Comparison of ENCODE assay signal across 35 mouse cellular contexts in genomic region chr11:74405201-74405600, GRCm38 (mm10). TPM values are rescaled to one million over a fixed set of nuclear protein-coding genes. Genes with fewer than 3 reads are reported as not detected.
DNase-seq lines count a peak whose midpoint lies in the region; ATAC-seq and TF ChIP-seq lines count a peak whose summit lies in the region.
"Had no signal": no experiment of that assay in that cellular context is flagged by ENCODE, and none has a peak within 500 bp of the region (broad histone marks: within the 10 kb centered on the region; RNA-seq: fewer than 3 reads in every experiment).

No protein-coding gene starts in this region.

- no peak for TF ChIP-seq CTCF in thymus, adult 2 months (IDR thresholded peaks at IDR 0.05; ENCODE audit: borderline replicate concordance, control insufficient read depth, extremely low read depth, insufficient read depth, low read length, poor library complexity)

- H3K36me3 ChIP-seq in thymus, adult 2 months (ENCODE audit: control insufficient read depth, insufficient read depth, low read length): no peaks in the 10 kb centered on the region
- no peaks in the 10 kb centered on the region for H3K36me3 ChIP-seq in kidney, embryonic 16.5 days (ENCODE audit: insufficient read depth, low read length)
- H3K36me3 ChIP-seq in kidney, embryonic 15.5 days: no peaks in the 10 kb centered on the region
- H3K36me3 ChIP-seq in hindbrain, embryonic 14.5 days (replicated peaks; ENCODE audit: control insufficient read depth, insufficient read depth): peaks cover 10% of the 10 kb centered on the region; the same call in 1 of the 2 replicates
- H3K36me3 ChIP-seq: embryonic facial prominence, embryonic 12.5 days; embryonic facial prominence, embryonic 15.5 days; forebrain, embryonic 12.5 days; forebrain, embryonic 15.5 days; hindbrain, embryonic 12.5 days had no signal

- WGBS in thymus, adult 2 months: 17% methylated on average over 7 of the region's 7 CpGs
- WGBS in kidney, embryonic 16.5 days: 72% methylated on average over 7 of the region's 7 CpGs
- 80% methylated on average over 7 of the region's 7 CpGs for WGBS in kidney, embryonic 15.5 days
- WGBS in hindbrain, embryonic 14.5 days: 83% methylated on average over 7 of the region's 7 CpGs

- H3K4me2 ChIP-seq in kidney, embryonic 16.5 days (replicated peaks; ENCODE audit: low read depth, low read length): no peak overlapping the region
- no peak overlapping the region for H3K4me2 ChIP-seq in kidney, embryonic 15.5 days
- H3K4me2 ChIP-seq in hindbrain, embryonic 14.5 days (replicated peaks): no peak overlapping the region
- H3K4me2 ChIP-seq: embryonic facial prominence, embryonic 12.5 days; embryonic facial prominence, embryonic 15.5 days; forebrain, embryonic 12.5 days; forebrain, embryonic 15.5 days; heart, embryonic 11.5 days; hindbrain, embryonic 12.5 days had no signal

- no peak overlapping the region for H3K27ac ChIP-seq in thymus, adult 2 months (ENCODE audit: control insufficient read depth, insufficient read depth, low read length)
- no peak overlapping the region for H3K27ac ChIP-seq in kidney, embryonic 16.5 days (ENCODE audit: low read length)
- no peak overlapping the region for H3K27ac ChIP-seq in kidney, embryonic 15.5 days
- no peak overlapping the region for H3K27ac ChIP-seq in hindbrain, embryonic 14.5 days
- H3K27ac ChIP-seq: embryonic facial prominence, embryonic 12.5 days; embryonic facial prominence, embryonic 15.5 days; forebrain, embryonic 12.5 days; forebrain, embryonic 15.5 days; hindbrain, embryonic 12.5 days had no signal

- no peaks in the 10 kb centered on the region for H3K27me3 ChIP-seq in thymus, adult 2 months (ENCODE audit: control insufficient read depth, insufficient read depth, low read length)
- no peaks in the 10 kb centered on the region for H3K27me3 ChIP-seq in kidney, embryonic 16.5 days (ENCODE audit: insufficient read depth, low read length)
- H3K27me3 ChIP-seq in kidney, embryonic 15.5 days: no peaks in the 10 kb centered on the region
- no peaks in the 10 kb centered on the region for H3K27me3 ChIP-seq in hindbrain, embryonic 14.5 days (ENCODE audit: control insufficient read depth, insufficient read depth, low read length)
- H3K27me3 ChIP-seq: CH12.LX; embryonic facial prominence, embryonic 12.5 days; embryonic facial prominence, embryonic 15.5 days; forebrain, embryonic 12.5 days; forebrain, embryonic 15.5 days; hindbrain, embryonic 12.5 days; Patski had no signal

- peak; percentile 78 for DNase-seq in heart, adult 11 months
- DNase-seq in heart, adult 18-20 months: no peak
- DNase-seq in thymus, adult 2 months: peak; percentile 43
- peak; percentile 73 for DNase-seq in thymus, postnatal 14 days
- peak; percentile 73 for DNase-seq in thymus, postnatal 4 days
- DNase-seq in hindbrain, embryonic 14.5 days (ENCODE audit: low spot score): no peak
- DNase-seq: adrenal gland, postnatal 14 days; B cell, adult 2 months; cerebellum, adult 11 months; cerebellum, adult 2 months; cerebellum, adult 9-11 months; cerebellum, postnatal 25 days; gastrocnemius, postnatal 14 days had no signal

- no peak overlapping the region for H3K9ac ChIP-seq in kidney, embryonic 16.5 days (replicated peaks; ENCODE audit: low read length)
- no peak overlapping the region for H3K9ac ChIP-seq in kidney, embryonic 15.5 days
- no peak overlapping the region for H3K9ac ChIP-seq in hindbrain, embryonic 14.5 days
- H3K9ac ChIP-seq: embryonic facial prominence, embryonic 12.5 days; embryonic facial prominence, embryonic 15.5 days; forebrain, embryonic 12.5 days; forebrain, embryonic 15.5 days; hindbrain, embryonic 12.5 days had no signal

- no peak for ATAC-seq in kidney, embryonic 16.5 days (ENCODE audit: low FRiP score, low TSS enrichment)
- no peak for ATAC-seq in kidney, embryonic 15.5 days (replicated peaks; ENCODE audit: low FRiP score)
- no peak for ATAC-seq in hindbrain, embryonic 14.5 days (ENCODE audit: low FRiP score)
- ATAC-seq: forebrain, embryonic 15.5 days; hindbrain, embryonic 16.5 days; Patski had no signal

- peaks cover 19% of the 10 kb centered on the region for H3K4me1 ChIP-seq in thymus, adult 2 months (replicated peaks; ENCODE audit: control insufficient read depth, insufficient read depth, low read length)
- peaks cover 22% of the 10 kb centered on the region for H3K4me1 ChIP-seq in kidney, embryonic 16.5 days (ENCODE audit: insufficient read depth, low read length)
- H3K4me1 ChIP-seq in kidney, embryonic 15.5 days: peaks cover 28% of the 10 kb centered on the region
- peaks cover 18% of the 10 kb centered on the region for H3K4me1 ChIP-seq in hindbrain, embryonic 14.5 days (replicated peaks; ENCODE audit: control insufficient read depth, insufficient read depth, low read length)

- H3K9me3 ChIP-seq in kidney, embryonic 16.5 days (ENCODE audit: low read length): no peaks in the 10 kb centered on the region
- H3K9me3 ChIP-seq in kidney, embryonic 15.5 days (replicated peaks): no peaks in the 10 kb centered on the region
- H3K9me3 ChIP-seq in hindbrain, embryonic 14.5 days (ENCODE audit: control insufficient read depth, low read length): no peaks in the 10 kb centered on the region
- H3K9me3 ChIP-seq: embryonic facial prominence, embryonic 12.5 days; embryonic facial prominence, embryonic 15.5 days; forebrain, embryonic 12.5 days; forebrain, embryonic 15.5 days; G1E; hindbrain, embryonic 12.5 days had no signal

- no peak overlapping the region for H3K4me3 ChIP-seq in thymus, adult 2 months (ENCODE audit: control insufficient read depth, insufficient read depth, low read length)
- no peak overlapping the region for H3K4me3 ChIP-seq in kidney, embryonic 16.5 days (ENCODE audit: low read length)
- H3K4me3 ChIP-seq in kidney, embryonic 15.5 days (replicated peaks): no peak overlapping the region
- no peak overlapping the region for H3K4me3 ChIP-seq in hindbrain, embryonic 14.5 days (replicated peaks; ENCODE audit: low read length)
- H3K4me3 ChIP-seq: embryonic facial prominence, embryonic 12.5 days; embryonic facial prominence, embryonic 15.5 days; forebrain, embryonic 12.5 days; forebrain, embryonic 15.5 days; hindbrain, embryonic 12.5 days had no signal

- no peak for TF ChIP-seq POLR2A in thymus, adult 2 months (IDR thresholded peaks at IDR 0.05; ENCODE audit: control insufficient read depth, extremely low read depth, insufficient read depth, low read length, poor library complexity)

RNA-seq across cellular contexts. Expression of gene Olfr412, which starts 43.3 kb away (rescaled TPM):
- not detected for total RNA-seq in heart, adult 18-20 months (2021)
- polyA plus RNA-seq in thymus, adult 2 months (2012; rRNA removed): not detected in 2 replicates
- not detected in 2 replicates for polyA plus RNA-seq in kidney, embryonic 16.5 days (2015; fragmentation: Nextera tagmentation; extraction: Ambion mirVana)
- not detected in 2 replicates for polyA plus RNA-seq in kidney, embryonic 15.5 days (2015; fragmentation: Nextera tagmentation; extraction: Ambion mirVana)
- not detected in 2 replicates for polyA plus RNA-seq in hindbrain, embryonic 14.5 days (2014; fragmentation: Nextera tagmentation; extraction: Ambion mirVana)
- total RNA-seq: adrenal gland, adult 18-20 months; adrenal gland, postnatal 14 days; adrenal gland, postnatal 4 days; CH12.LX; common myeloid progenitor, adult 5-6 weeks; gastrocnemius, adult 18-20 months; gastrocnemius, postnatal 14 days; heart, adult 8-10 months; heart, postnatal 25 days; hematopoietic stem cell, adult 5-6 weeks had no signal
- polyA plus RNA-seq: cerebellum, adult 2 months; embryonic facial prominence, embryonic 12.5 days; embryonic facial prominence, embryonic 15.5 days; forebrain, embryonic 12.5 days; forebrain, embryonic 15.5 days; G1E; gonadal fat pad, adult 2 months; heart, embryonic 11.5 days; heart, embryonic 14.5 days; heart, postnatal 0 days; hindbrain, embryonic 12.5 days; hindbrain, embryonic 16.5 days; Patski had no signal

RNA-seq across cellular contexts. Expression of gene Olfr411, which starts 52.8 kb away (rescaled TPM):
- not detected for total RNA-seq in heart, adult 18-20 months (2021)
- polyA plus RNA-seq in thymus, adult 2 months (2012; rRNA removed): not detected in 2 replicates
- polyA plus RNA-seq in kidney, embryonic 16.5 days (2015; fragmentation: Nextera tagmentation; extraction: Ambion mirVana): not detected in 2 replicates
- not detected in 2 replicates for polyA plus RNA-seq in kidney, embryonic 15.5 days (2015; fragmentation: Nextera tagmentation; extraction: Ambion mirVana)
- not detected in 2 replicates for polyA plus RNA-seq in hindbrain, embryonic 14.5 days (2014; fragmentation: Nextera tagmentation; extraction: Ambion mirVana)
- total RNA-seq: adrenal gland, adult 18-20 months; adrenal gland, postnatal 14 days; adrenal gland, postnatal 4 days; CH12.LX; common myeloid progenitor, adult 5-6 weeks; gastrocnemius, adult 18-20 months; gastrocnemius, postnatal 14 days; heart, adult 8-10 months; heart, postnatal 25 days; hematopoietic stem cell, adult 5-6 weeks had no signal
- polyA plus RNA-seq: cerebellum, adult 2 months; embryonic facial prominence, embryonic 12.5 days; forebrain, embryonic 12.5 days; forebrain, embryonic 15.5 days; G1E; gonadal fat pad, adult 2 months; heart, embryonic 11.5 days; heart, embryonic 14.5 days; heart, postnatal 0 days; hindbrain, embryonic 12.5 days; hindbrain, embryonic 16.5 days; Patski had no signal

Comparison
In these comparisons a context has a peak if more than half of its experiments do, and no peak if none do; other contexts are left out.
1. DNase-seq: peak in heart, adult 11 months (single experiment), thymus, adult 2 months (single experiment), thymus, postnatal 14 days (single experiment) and thymus, postnatal 4 days (single experiment); none in heart, adult 18-20 months (0 of 2) and hindbrain, embryonic 14.5 days (single experiment).